Mouse (Mus musculus) forebrain, postnatal 0 days (tissue): Measurements from ENCODE around the gene Gm45716. TPM values are rescaled to one million over a fixed set of nuclear protein-coding genes. Genes with fewer than 3 reads are reported as not detected.
A peak's percentile ranks its signal among the peaks of the same experiment; 100 is the strongest.

Experiments used
- ATAC-seq: fragments of 200-750 bp; cut with Nextera tagmentation; 2 replicates; pipeline ENCODE4 v1.8.0; 2017; ENCODE audit warnings: mild to moderate bottlenecking, moderate library complexity
- DNase-seq: peaks from one replicate; pipeline ENCODE4 v3.0.0-alpha.2; 2015
- H3K27ac ChIP-seq: fragments of 300-500 bp; sonication (generic); 2 replicates; pipeline ENCODE4 v1.5.1; 2014; ENCODE audit warnings: low read depth, mild to moderate bottlenecking, antibody characterized with exemption, low read length, moderate library complexity, mixed read lengths
- H3K27me3 ChIP-seq: fragments of 300-500 bp; sonication (generic); 2 replicates; pipeline ENCODE4 v1.6.1; 2014; ENCODE audit warnings: mild to moderate bottlenecking, low read length, mixed read lengths; ENCODE audit not compliant: insufficient read depth
- H3K36me3 ChIP-seq: fragments of 300-500 bp; sonication (generic); 2 replicates; pipeline ENCODE4 v1.6.1; 2014; ENCODE audit warnings: mild to moderate bottlenecking, moderate library complexity; ENCODE audit not compliant: insufficient read depth
- H3K4me1 ChIP-seq: fragments of 300-500 bp; sonication (generic); 2 replicates; pipeline ENCODE4 v1.6.1; 2014; ENCODE audit warnings: antibody characterized with exemption; ENCODE audit not compliant: insufficient read depth
- H3K4me2 ChIP-seq: fragments of 300-500 bp; sonication (generic); 2 replicates; pipeline ENCODE4 v1.6.1; 2014; ENCODE audit warnings: low read depth, mild to moderate bottlenecking, moderate library complexity
- H3K4me3 ChIP-seq: fragments of 300-500 bp; sonication (generic); 2 replicates; pipeline ENCODE4 v1.5.1; 2014; ENCODE audit warnings: low read depth, low read length, mixed read lengths
- H3K9ac ChIP-seq: fragments of 300-500 bp; sonication (generic); 2 replicates; pipeline ENCODE4 v1.6.1; 2014; ENCODE audit warnings: mild to moderate bottlenecking
- H3K9me3 ChIP-seq: fragments of 300-500 bp; sonication (generic); 2 replicates; pipeline ENCODE4 v1.6.1; 2016; ENCODE audit warnings: low read length
- CTCF ChIP-seq: sonication (generic); IDR thresholded peaks from 2 replicates; pipeline ENCODE4 v1.5.1; 2016; ENCODE audit warnings: antibody characterized with exemption, control low read depth, low read depth
- WGBS: fragments of 180-500 bp; shearing (Covaris S2); extraction: QIAGEN DNeasy Blood & Tissue Kit; methylation state at CpG from one replicate; pipeline ENCODE4 v1.1.7; 2014; 5-methylcytosine and 5-hydroxymethylcytosine counted together
- polyA plus RNA-seq: library from polyadenylated mRNA; unstranded; fragments of >200 nt; fragmentation: Nextera tagmentation; extraction: Ambion mirVana; gene quantifications from 2 replicates; pipeline ENCODE4 v1.2.1, GENCODE M21; 2015
- total RNA-seq: library from RNA; depleted of rRNA; stranded (reverse); fragments of >200 nt; gene quantifications from 2 replicates; pipeline ENCODE4 v1.2.3, GENCODE M21; 2014

The Gm45716 gene
- total and polyA plus RNA-seq, 2 experiments from 2014 or later = 12.0 to 24.7 TPM

GRCm38 (mm10) chr11:90168338-90169065, 19.0 kb upstream of the Gm45716 start:
- Histone ChIP-seq H3K4me1 (no peaks in the 10 kb centered on the region; the same call in 1 of the 2 replicates), H3K27me3 (no peaks in the 10 kb centered on the region), H3K9me3 (no peaks in the 10 kb centered on the region), H3K4me3 (no peak overlapping the region), H3K27ac (no peak overlapping the region), H3K9ac (no peak overlapping the region), H3K36me3 (no peaks in the 10 kb centered on the region), H3K4me2 (no peak overlapping the region)
- WGBS = 77% methylated on average over 10 of the region's 10 CpGs
- DNase-seq (no peak), ATAC-seq (no peak)
- TF ChIP-seq CTCF = peak; percentile 27

DNA sequence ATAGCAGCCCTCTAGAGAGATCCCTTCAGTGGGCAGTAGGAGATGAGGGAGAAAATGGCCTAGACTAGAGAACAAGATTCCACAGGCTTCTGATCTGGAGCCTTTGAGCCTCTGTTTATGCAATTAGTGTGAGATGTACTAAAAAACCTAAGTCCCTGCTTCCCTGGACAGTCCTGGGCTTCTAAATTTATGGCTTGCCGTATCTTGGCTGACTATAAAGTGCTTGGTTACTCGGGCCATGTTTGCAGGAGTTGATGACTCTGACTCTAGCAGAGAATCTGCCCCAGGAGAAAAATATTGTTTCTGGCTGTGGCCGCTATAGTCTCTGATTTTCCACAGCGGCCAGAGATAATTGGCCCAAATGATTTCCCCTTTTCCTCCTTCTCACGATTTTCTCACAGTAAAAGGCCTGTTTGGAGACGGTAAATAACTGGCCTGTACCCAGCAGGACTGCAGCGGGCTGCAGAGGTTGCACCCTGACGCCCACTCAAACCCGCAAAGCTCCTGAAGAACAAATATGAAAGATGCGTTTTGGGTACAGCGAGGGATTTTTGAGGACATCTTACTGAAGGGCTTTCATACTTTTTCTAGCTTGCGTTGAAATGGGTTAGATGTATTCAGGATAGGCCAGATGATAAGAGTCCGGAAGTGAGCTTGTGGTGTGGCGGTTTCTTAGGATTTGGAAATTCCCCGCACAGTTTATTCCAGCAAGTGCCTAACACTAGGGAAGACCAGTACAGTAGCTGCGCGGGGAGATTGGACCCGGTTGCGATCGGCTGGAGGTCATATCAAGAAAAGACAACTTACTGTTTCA, 18.1 kb upstream of the Gm45716 start:
- Histone ChIP-seq H3K9me3 (no peaks in the 10 kb centered on the region), H3K27ac (no peak overlapping the region), H3K36me3 (no peaks in the 10 kb centered on the region), H3K4me3 (peak overlapping the region; percentile 16), H3K4me1 (no peaks in the 10 kb centered on the region; the same call in 1 of the 2 replicates), H3K9ac (no peak overlapping the region), H3K4me2 (peak overlapping the region; percentile 40), H3K27me3 (no peaks in the 10 kb centered on the region)
- ATAC-seq (peak; percentile 66), DNase-seq (no peak)
- 56% methylated on average over 20 of the region's 20 CpGs for WGBS
- no peak for TF ChIP-seq CTCF

- Histone ChIP-seq H3K27me3 (no peaks in the 10 kb centered on the region), H3K4me2 (peak overlapping the region; percentile 40), H3K9me3 (no peaks in the 10 kb centered on the region), H3K4me1 (no peaks in the 10 kb centered on the region; the same call in 1 of the 2 replicates), H3K36me3 (no peaks in the 10 kb centered on the region), H3K27ac (no peak overlapping the region), H3K4me3 (peak overlapping the region; percentile 16), H3K9ac (no peak overlapping the region)
- TF ChIP-seq CTCF = peak; percentile 100
- 2% methylated on average over 7 of the region's 7 CpGs for WGBS
- ATAC-seq (peak; percentile 96), DNase-seq (peak; percentile 93)
Measured at GRCm38 (mm10) chr11:90170014-90170320, 17.5 kb upstream of the Gm45716 start.

- Histone ChIP-seq H3K9ac (no peak overlapping the region), H3K27ac (no peak overlapping the region), H3K4me2 (no peak overlapping the region), H3K4me1 (no peaks in the 10 kb centered on the region; the same call in 1 of the 2 replicates), H3K36me3 (no peaks in the 10 kb centered on the region), H3K4me3 (no peak overlapping the region), H3K27me3 (no peaks in the 10 kb centered on the region), H3K9me3 (no peaks in the 10 kb centered on the region)
- TF ChIP-seq CTCF = no peak
- WGBS = 76% methylated on average over 6 of the region's 6 CpGs
- no peak for ATAC-seq
- no peak for DNase-seq
Measured at GRCm38 (mm10) chr11:90172331-90172730, 15.2 kb upstream of the Gm45716 start.

- WGBS = 63% methylated on average over 14 of the region's 14 CpGs
- H3K36me3 ChIP-seq = no peaks in the 10 kb centered on the region
- H3K27ac ChIP-seq = no peak overlapping the region
- DNase-seq = peak; percentile 70
- H3K9me3 ChIP-seq = no peaks in the 10 kb centered on the region
- no peak for TF ChIP-seq CTCF
- H3K4me3 ChIP-seq = no peak overlapping the region
- no peaks in the 10 kb centered on the region for H3K27me3 ChIP-seq
- no peaks in the 10 kb centered on the region for H3K4me1 ChIP-seq
- no peak overlapping the region for H3K4me2 ChIP-seq
- ATAC-seq = peak; percentile 79
- H3K9ac ChIP-seq = no peak overlapping the region
Measured at GRCm38 (mm10) chr11:90175634-90176300, 11.7 kb upstream of the Gm45716 start.

DNA sequence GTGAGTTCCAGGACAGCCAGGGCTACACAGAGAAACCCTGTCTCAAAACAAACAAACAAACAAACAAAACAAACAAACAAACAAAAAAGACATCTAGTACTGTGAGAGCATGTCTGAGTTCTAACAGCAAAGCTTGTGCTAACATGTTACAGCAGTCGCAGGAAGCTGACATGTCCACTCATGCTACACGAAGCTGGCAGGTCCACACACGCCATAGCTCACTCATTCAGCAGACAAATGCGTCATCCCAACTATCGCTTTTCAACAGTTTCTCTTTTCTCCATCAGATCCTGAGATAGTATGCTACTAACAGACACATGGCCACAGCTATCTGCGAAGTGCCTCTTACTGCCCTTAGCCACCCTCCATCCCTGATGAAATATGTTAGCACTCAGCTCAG, 10.1 kb upstream of the Gm45716 start:
- Histone ChIP-seq H3K4me2 (no peak overlapping the region), H3K27ac (no peak overlapping the region), H3K4me1 (no peaks in the 10 kb centered on the region), H3K9ac (no peak overlapping the region), H3K27me3 (no peaks in the 10 kb centered on the region), H3K9me3 (no peaks in the 10 kb centered on the region), H3K36me3 (no peaks in the 10 kb centered on the region), H3K4me3 (no peak overlapping the region)
- no peak for ATAC-seq
- no peak for DNase-seq
- WGBS = 97% methylated on average over 6 of the region's 6 CpGs
- no peak for TF ChIP-seq CTCF

DNA sequence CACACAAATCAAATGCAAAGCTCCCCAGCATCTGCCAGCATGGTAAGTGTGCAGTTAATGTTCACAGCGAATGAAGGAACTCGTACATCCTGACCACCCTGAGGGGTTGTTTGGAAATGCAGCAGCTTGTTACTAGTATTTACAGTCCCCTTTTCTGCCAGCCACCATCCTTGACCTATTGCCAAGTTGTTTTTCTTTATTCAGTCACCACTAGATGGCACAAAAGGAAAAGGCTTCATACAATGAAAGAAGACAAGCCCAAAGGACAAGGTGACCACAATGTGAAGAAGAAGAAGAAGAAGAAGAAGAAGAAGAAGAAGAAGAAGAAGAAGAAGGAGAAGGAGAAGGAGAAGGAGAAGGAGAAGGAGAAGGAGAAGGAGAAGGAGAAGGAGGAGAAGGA, 4.1 kb upstream of the Gm45716 start:
- H3K27me3 ChIP-seq = no peaks in the 10 kb centered on the region
- no peak overlapping the region for H3K27ac ChIP-seq
- H3K9ac ChIP-seq = no peak overlapping the region
- H3K36me3 ChIP-seq = no peaks in the 10 kb centered on the region
- 23% methylated on average over 2 of the region's 2 CpGs for WGBS
- H3K4me2 ChIP-seq = no peak overlapping the region
- no peaks in the 10 kb centered on the region for H3K4me1 ChIP-seq
- no peaks in the 10 kb centered on the region for H3K9me3 ChIP-seq
- no peak for ATAC-seq
- DNase-seq = peak; percentile 64
- TF ChIP-seq CTCF = peak; percentile 65
- H3K4me3 ChIP-seq = no peak overlapping the region
